Mouse (Mus musculus) hindbrain, embryonic 13.5 days (tissue): ENCODE measurements at regions not wholly inside any gene's neighbourhood (a gene's known extent, or its start where the extent isn't known, plus 50 kb on each side); places are given as distances from the start of the nearest gene placed in this dataset.

Source experiments
- ATAC-seq: fragments of 200-750 bp; cut with Nextera tagmentation; 2 replicates; pipeline ENCODE4 v1.8.0; 2017; ENCODE audit warnings: moderate TSS enrichment; ENCODE audit not compliant: low FRiP score
- H3K27ac ChIP-seq: fragments of 300-500 bp; sonication (generic); 2 replicates; pipeline ENCODE4 v1.5.1; 2015; ENCODE audit warnings: inconsistent platforms, mild to moderate bottlenecking, moderate library complexity
- H3K27me3 ChIP-seq: fragments of 300-500 bp; sonication (generic); 2 replicates; pipeline ENCODE4 v1.6.1; 2015; ENCODE audit warnings: mild to moderate bottlenecking, inconsistent platforms
- H3K36me3 ChIP-seq: fragments of 300-500 bp; sonication (generic); 2 replicates; pipeline ENCODE4 v1.6.1; 2015; ENCODE audit warnings: mild to moderate bottlenecking, inconsistent platforms
- H3K4me1 ChIP-seq: fragments of 300-500 bp; sonication (generic); replicated peaks from 2 replicates; pipeline ENCODE4 v1.6.1; 2015; ENCODE audit warnings: inconsistent platforms
- H3K4me2 ChIP-seq: fragments of 300-500 bp; sonication (generic); 2 replicates; pipeline ENCODE4 v1.6.1; 2015; ENCODE audit warnings: inconsistent platforms, mild to moderate bottlenecking, moderate library complexity
- H3K4me3 ChIP-seq: fragments of 300-500 bp; sonication (generic); 2 replicates; pipeline ENCODE4 v1.5.1; 2015; ENCODE audit warnings: mild to moderate bottlenecking, inconsistent platforms
- H3K9ac ChIP-seq: fragments of 300-500 bp; sonication (generic); 2 replicates; pipeline ENCODE4 v1.6.1; 2015; ENCODE audit warnings: mild to moderate bottlenecking, inconsistent platforms
- H3K9me3 ChIP-seq: fragments of 300-500 bp; sonication (generic); 2 replicates; pipeline ENCODE4 v1.6.1; 2016; ENCODE audit warnings: inconsistent platforms
- WGBS: fragments of 180-500 bp; shearing (Covaris S2); methylation state at CpG from one replicate; pipeline ENCODE4 v1.1.7; 2015; 5-methylcytosine and 5-hydroxymethylcytosine counted together

DNA sequence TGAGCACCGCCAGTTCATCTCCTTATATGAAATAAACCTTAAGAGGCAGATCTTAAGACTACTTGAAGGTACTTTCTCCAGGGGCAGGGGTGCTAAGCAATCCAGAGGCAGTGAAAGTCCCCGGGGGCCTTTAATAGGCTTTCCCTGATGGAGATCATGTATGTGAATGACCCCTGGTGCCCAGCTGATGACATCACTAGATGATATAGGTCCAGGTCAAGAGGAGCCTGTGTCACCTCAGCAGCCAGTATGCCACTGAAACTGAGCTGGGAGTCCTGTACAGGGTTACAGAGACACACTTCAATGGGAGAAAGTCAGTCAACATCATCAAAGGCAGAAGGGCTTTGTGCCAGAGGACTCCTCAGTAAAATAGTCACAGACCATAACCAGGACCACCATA lies 457.8 kb downstream of the Wdr11 start:
- H3K27me3 ChIP-seq, result 0 out of 2 replicates have a peak, but pooled peaks cover 7% of the 10 kb centered on the region
- no peak overlapping the region for H3K4me3 ChIP-seq
- H3K36me3 ChIP-seq, result no peaks in the 10 kb centered on the region
- H3K4me1 ChIP-seq, result peaks cover 3% of the 10 kb centered on the region; the same call in 1 of the 2 replicates
- H3K4me2 ChIP-seq, result no peak overlapping the region
- no peak for ATAC-seq
- H3K9me3 ChIP-seq, result no peaks in the 10 kb centered on the region
- no peak overlapping the region for H3K9ac ChIP-seq
- 91% methylated on average over 2 of the region's 2 CpGs for WGBS
- no peak overlapping the region for H3K27ac ChIP-seq

DNA sequence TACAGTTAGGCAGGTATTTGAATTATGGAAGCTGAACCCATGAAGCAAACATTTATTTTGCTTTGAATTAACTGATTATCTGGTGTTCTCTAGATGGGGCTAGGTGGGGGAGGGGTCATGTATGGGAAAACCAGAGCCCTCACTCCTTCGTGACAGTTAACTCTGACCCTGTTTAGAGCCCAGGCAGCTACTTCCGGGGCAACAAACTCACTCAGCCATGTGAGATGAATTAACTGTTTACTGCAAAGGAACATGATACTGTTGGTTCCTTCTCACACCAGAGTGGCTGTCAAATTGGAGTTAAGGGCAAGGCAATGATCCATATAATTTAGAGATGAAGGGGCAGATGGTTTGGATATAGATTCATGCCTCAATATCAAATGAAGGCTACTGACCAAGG lies 458.5 kb downstream of the Wdr11 start:
- Histone ChIP-seq H3K27me3 (0 out of 2 replicates have a peak, but pooled peaks cover 7% of the 10 kb centered on the region), H3K4me2 (no peak overlapping the region), H3K4me3 (no peak overlapping the region), H3K4me1 (peaks cover 3% of the 10 kb centered on the region; the same call in 1 of the 2 replicates), H3K27ac (no peak overlapping the region), H3K9me3 (no peaks in the 10 kb centered on the region), H3K36me3 (no peaks in the 10 kb centered on the region), H3K9ac (no peak overlapping the region)
- 7% methylated on average over 2 of the region's 2 CpGs for WGBS
- ATAC-seq, result no peak

GRCm38 (mm10) chr7:130052376-130052775 lies 460.7 kb downstream of the Wdr11 start:
- Histone ChIP-seq H3K36me3 (no peaks in the 10 kb centered on the region), H3K27me3 (0 out of 2 replicates have a peak, but pooled peaks cover 7% of the 10 kb centered on the region), H3K9me3 (no peaks in the 10 kb centered on the region), H3K4me2 (no peak overlapping the region), H3K4me1 (no peaks in the 10 kb centered on the region; the same call in 1 of the 2 replicates), H3K4me3 (no peak overlapping the region), H3K9ac (no peak overlapping the region), H3K27ac (no peak overlapping the region)
- 95% methylated on average over 5 of the region's 5 CpGs for WGBS
- no peak for ATAC-seq

DNA sequence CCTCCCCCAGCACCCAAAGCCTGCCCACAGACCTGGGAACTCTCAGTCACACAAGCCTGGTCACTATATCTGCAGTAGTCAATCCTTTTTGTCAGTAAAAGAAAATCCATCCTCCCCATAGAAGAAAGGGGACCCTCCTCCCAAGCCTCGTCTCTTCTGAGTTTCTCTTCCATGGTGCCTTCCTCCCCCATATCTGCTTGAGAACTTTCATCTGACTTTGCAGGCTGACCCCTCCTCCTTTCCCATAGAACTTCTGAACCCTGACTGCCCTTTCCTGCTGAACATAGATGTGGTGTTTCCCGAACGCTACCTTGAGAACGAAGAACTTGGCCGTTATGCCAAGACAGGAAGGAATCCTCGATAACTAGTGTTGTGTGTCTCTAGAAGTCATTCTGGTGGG lies 462.5 kb downstream of the Ate1 start:
- Histone ChIP-seq H3K27me3 (no peaks in the 10 kb centered on the region), H3K36me3 (no peaks in the 10 kb centered on the region), H3K4me1 (no peaks in the 10 kb centered on the region), H3K9ac (no peak overlapping the region), H3K4me3 (no peak overlapping the region), H3K9me3 (no peaks in the 10 kb centered on the region), H3K4me2 (no peak overlapping the region), H3K27ac (no peak overlapping the region)
- 89% methylated on average over 6 of the region's 6 CpGs for WGBS
- ATAC-seq, result no peak

DNA sequence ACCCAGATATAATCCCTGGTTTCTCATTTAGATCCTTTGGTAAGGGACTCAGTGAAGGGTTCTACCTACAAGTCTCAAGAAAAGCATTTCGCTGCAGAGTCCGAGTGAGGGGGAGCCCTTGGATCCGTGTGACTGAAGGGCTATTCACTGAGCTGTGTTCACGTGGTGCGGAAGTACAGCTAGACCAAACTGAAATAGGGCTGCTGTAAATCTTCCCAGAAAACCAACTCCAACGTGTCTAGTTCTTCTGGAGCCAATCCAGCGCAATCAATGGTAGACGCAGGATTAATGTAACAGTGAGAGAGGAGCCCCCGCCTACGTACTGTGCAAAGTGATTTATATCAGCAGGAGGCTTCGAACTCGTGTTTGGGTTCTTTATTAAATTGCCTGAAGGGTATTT lies 461.9 kb downstream of the Ate1 start:
- H3K27me3 ChIP-seq, result no peaks in the 10 kb centered on the region
- no peak overlapping the region for H3K27ac ChIP-seq
- H3K9ac ChIP-seq, result no peak overlapping the region
- ATAC-seq, result no peak
- 77% methylated on average over 12 of the region's 12 CpGs for WGBS
- H3K4me2 ChIP-seq, result no peak overlapping the region
- H3K4me1 ChIP-seq, result no peaks in the 10 kb centered on the region
- H3K36me3 ChIP-seq, result no peaks in the 10 kb centered on the region
- H3K4me3 ChIP-seq, result no peak overlapping the region
- H3K9me3 ChIP-seq, result no peaks in the 10 kb centered on the region

GRCm38 (mm10) chr7:130059684-130060607 lies 460.2 kb downstream of the Ate1 start:
- ATAC-seq, result no peak
- no peak overlapping the region for H3K27ac ChIP-seq
- H3K4me1 ChIP-seq, result no peaks in the 10 kb centered on the region
- no peak overlapping the region for H3K4me3 ChIP-seq
- H3K36me3 ChIP-seq, result no peaks in the 10 kb centered on the region
- no peaks in the 10 kb centered on the region for H3K9me3 ChIP-seq
- WGBS, result 78% methylated on average over 15 of the region's 15 CpGs
- H3K27me3 ChIP-seq, result no peaks in the 10 kb centered on the region
- no peak overlapping the region for H3K4me2 ChIP-seq
- H3K9ac ChIP-seq, result no peak overlapping the region

DNA sequence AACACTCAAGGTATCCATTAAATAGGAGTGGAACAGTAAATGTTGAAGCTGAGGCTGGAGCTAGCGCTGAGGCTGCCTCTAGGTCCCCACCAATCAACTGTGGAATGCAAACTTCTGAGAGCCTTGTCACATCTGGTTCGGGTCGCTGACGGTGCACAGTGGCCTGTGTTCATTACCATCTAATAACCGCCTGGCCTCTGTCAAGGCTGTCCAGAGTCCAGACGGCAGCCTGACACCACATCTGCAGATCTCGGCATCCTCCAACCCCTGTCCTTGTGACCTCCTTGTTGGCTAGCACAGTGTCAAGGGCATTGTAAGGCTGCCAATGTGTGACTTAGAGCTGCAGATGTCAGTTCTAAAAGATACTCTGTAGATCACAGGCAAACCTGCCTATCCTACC lies 455.7 kb downstream of the Ate1 start:
- ATAC-seq, result no peak
- Histone ChIP-seq H3K4me1 (no peaks in the 10 kb centered on the region), H3K27ac (no peak overlapping the region), H3K4me3 (no peak overlapping the region), H3K9me3 (no peaks in the 10 kb centered on the region), H3K4me2 (no peak overlapping the region), H3K36me3 (no peaks in the 10 kb centered on the region), H3K9ac (no peak overlapping the region), H3K27me3 (0 out of 2 replicates have a peak, but pooled peaks cover 3% of the 10 kb centered on the region)
- 53% methylated on average over 7 of the region's 7 CpGs for WGBS

- H3K27me3 ChIP-seq, result 0 out of 2 replicates have a peak, but pooled peaks cover 3% of the 10 kb centered on the region
- no peak for ATAC-seq
- H3K4me1 ChIP-seq, result peaks cover 4% of the 10 kb centered on the region
- no peaks in the 10 kb centered on the region for H3K36me3 ChIP-seq
- H3K9me3 ChIP-seq, result no peaks in the 10 kb centered on the region
- H3K9ac ChIP-seq, result no peak overlapping the region
- H3K4me3 ChIP-seq, result no peak overlapping the region
- H3K27ac ChIP-seq, result no peak overlapping the region
- H3K4me2 ChIP-seq, result no peak overlapping the region
- WGBS, result 64% methylated on average over 3 of the region's 3 CpGs
Measured at GRCm38 (mm10) chr7:130068316-130068715, 451.9 kb downstream of the Ate1 start.

- no peak overlapping the region for H3K27ac ChIP-seq
- H3K4me1 ChIP-seq, result peaks cover 16% of the 10 kb centered on the region
- 0 out of 2 replicates have a peak overlapping the region, but pooled peaks have one; percentile 56 for H3K9ac ChIP-seq
- H3K9me3 ChIP-seq, result no peaks in the 10 kb centered on the region
- 65% methylated on average over 11 of the region's 11 CpGs for WGBS
- peak overlapping the region; percentile 54 for H3K4me2 ChIP-seq
- H3K36me3 ChIP-seq, result no peaks in the 10 kb centered on the region
- peak overlapping the region; percentile 27; the same call in 1 of the 2 replicates for H3K4me3 ChIP-seq
- ATAC-seq, result no peak
- H3K27me3 ChIP-seq, result peaks cover 4% of the 10 kb centered on the region; the same call in 1 of the 2 replicates
Measured at GRCm38 (mm10) chr7:130073388-130073787, 446.8 kb downstream of the Ate1 start.

DNA sequence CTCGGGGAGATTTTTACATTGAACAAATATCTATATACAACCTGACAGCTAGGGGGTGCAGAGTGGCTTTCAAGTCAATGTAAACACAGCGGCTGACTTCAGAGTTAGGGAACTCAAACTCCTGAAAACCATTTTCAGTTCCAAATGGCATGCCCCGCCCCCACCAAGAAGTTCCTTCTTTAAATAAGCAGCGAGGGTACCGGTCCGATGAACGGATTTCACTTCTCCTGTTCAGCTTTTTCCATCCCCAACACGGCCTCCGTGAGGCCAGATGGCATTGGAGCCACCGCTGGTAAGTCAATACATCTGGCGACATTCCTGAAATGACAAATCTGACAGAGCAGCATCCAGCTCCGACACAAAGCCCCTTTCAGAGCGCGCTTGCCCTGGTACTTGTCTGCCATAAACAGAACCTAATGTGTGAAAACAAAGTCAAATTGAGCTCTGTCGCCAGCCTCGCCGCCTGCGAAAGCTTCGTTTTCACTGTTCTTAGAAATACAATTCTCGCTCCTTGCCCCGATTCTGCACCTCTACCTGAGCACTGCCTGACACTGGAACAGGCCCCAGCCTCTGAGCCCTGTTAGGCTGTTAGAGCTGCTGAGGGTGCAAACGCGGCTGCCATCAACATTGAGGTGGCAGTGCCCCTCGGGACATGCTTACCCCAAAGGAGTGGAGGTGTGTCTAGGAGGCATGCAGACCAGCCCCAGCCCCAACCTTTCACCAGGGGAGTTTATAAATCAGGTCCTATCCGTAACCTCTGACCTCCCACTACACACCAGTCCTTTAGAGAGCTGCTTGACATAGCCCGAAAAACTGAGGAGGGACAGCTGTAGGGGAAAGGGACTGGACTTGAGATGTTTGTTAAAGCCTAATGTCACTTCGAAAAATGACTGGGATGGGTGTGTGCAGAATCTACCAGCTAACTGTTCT lies 446.0 kb downstream of the Ate1 start:
- H3K36me3 ChIP-seq, result no peaks in the 10 kb centered on the region
- H3K4me2 ChIP-seq, result peak overlapping the region; percentile 54
- no peaks in the 10 kb centered on the region for H3K9me3 ChIP-seq
- H3K9ac ChIP-seq, result peak overlapping the region; percentile 56; the same call in 1 of the 2 replicates
- peaks cover 4% of the 10 kb centered on the region; the same call in 1 of the 2 replicates for H3K27me3 ChIP-seq
- H3K27ac ChIP-seq, result peak overlapping the region; percentile 32; the same call in 1 of the 2 replicates
- peaks cover 16% of the 10 kb centered on the region for H3K4me1 ChIP-seq
- 22% methylated on average over 27 of the region's 27 CpGs for WGBS
- peak overlapping the region; percentile 27 for H3K4me3 ChIP-seq
- no peak for ATAC-seq

GRCm38 (mm10) chr7:130082662-130083061 lies 437.5 kb downstream of the Ate1 start:
- no peaks in the 10 kb centered on the region for H3K27me3 ChIP-seq
- H3K27ac ChIP-seq, result no peak overlapping the region
- H3K9me3 ChIP-seq, result no peaks in the 10 kb centered on the region
- no peak overlapping the region for H3K9ac ChIP-seq
- H3K4me2 ChIP-seq, result no peak overlapping the region
- peaks cover 7% of the 10 kb centered on the region for H3K4me1 ChIP-seq
- WGBS, result 83% methylated on average over 4 of the region's 4 CpGs
- no peak overlapping the region for H3K4me3 ChIP-seq
- ATAC-seq, result no peak
- H3K36me3 ChIP-seq, result no peaks in the 10 kb centered on the region

- Histone ChIP-seq H3K9ac (no peak overlapping the region), H3K4me3 (no peak overlapping the region)
- ATAC-seq, result no peak
Measured at GRCm38 (mm10) chr7:130085706-130086105, 434.5 kb downstream of the Ate1 start.

More at GRCm38 (mm10) chr7:130085706-130086105, 434.5 kb downstream of the Ate1 start:
- Histone ChIP-seq H3K4me2 (no peak overlapping the region), H3K9me3 (no peaks in the 10 kb centered on the region), H3K27ac (no peak overlapping the region), H3K4me1 (peaks cover 7% of the 10 kb centered on the region), H3K36me3 (no peaks in the 10 kb centered on the region), H3K27me3 (no peaks in the 10 kb centered on the region)
